ENCODE assay signal across 24 mouse cellular contexts in genomic region chr7:125657511-125657910, GRCm38 (mm10). TPM values are rescaled to one million over a fixed set of nuclear protein-coding genes. Genes with fewer than 3 reads are reported as not detected.
DNase-seq lines count a peak whose midpoint lies in the region; ATAC-seq and TF ChIP-seq lines count a peak whose summit lies in the region.
"Had no signal": no experiment of that assay in that cellular context is flagged by ENCODE, and none has a peak within 500 bp of the region (broad histone marks: within the 10 kb centered on the region; RNA-seq: fewer than 3 reads in every experiment).

No protein-coding gene starts in this region.

- H3K27ac ChIP-seq in liver, adult 2 months (replicated peaks; ENCODE audit: insufficient read depth, low read depth, low read length) = peak overlapping the region; percentile 49
- H3K27ac ChIP-seq in liver, embryonic 15.5 days (replicated peaks) = no peak overlapping the region
- H3K27ac ChIP-seq in liver, embryonic 11.5 days (ENCODE audit: low read depth, low read length) = no peak overlapping the region
- H3K27ac ChIP-seq in forebrain, embryonic 10.5 days = no peak overlapping the region
- H3K27ac ChIP-seq: embryonic facial prominence, embryonic 10.5 days; embryonic facial prominence, embryonic 12.5 days; forebrain, embryonic 12.5 days had no signal

- 41% methylated on average over 6 of the region's 6 CpGs for WGBS in liver, adult 2 months
- 79% methylated on average over 6 of the region's 6 CpGs for WGBS in liver, embryonic 15.5 days (ENCODE audit: insufficient replicate concordance)
- WGBS in liver, embryonic 11.5 days = 88% methylated on average over 6 of the region's 6 CpGs
- WGBS in forebrain, embryonic 10.5 days = 96% methylated on average over 6 of the region's 6 CpGs

- H3K27me3 ChIP-seq in liver, adult 2 months (ENCODE audit: control insufficient read depth, insufficient read depth, low read length) = no peaks in the 10 kb centered on the region
- no peaks in the 10 kb centered on the region for H3K27me3 ChIP-seq in liver, embryonic 15.5 days
- no peaks in the 10 kb centered on the region for H3K27me3 ChIP-seq in liver, embryonic 11.5 days (replicated peaks; ENCODE audit: control insufficient read depth, insufficient read depth, low read length)
- H3K27me3 ChIP-seq in forebrain, embryonic 10.5 days (ENCODE audit: poor library complexity, severe bottlenecking) = no peaks in the 10 kb centered on the region
- H3K27me3 ChIP-seq: CH12.LX; embryonic facial prominence, embryonic 12.5 days; forebrain, embryonic 12.5 days; Patski had no signal

- peak; percentile 88 for DNase-seq in liver, adult 2 months (ENCODE audit: extremely low read depth, low read depth, low spot score)
- no peak for DNase-seq in liver
- no peak for DNase-seq in liver, embryonic 11.5 days (ENCODE audit: low spot score)
- DNase-seq in forebrain, embryonic 10.5 days (ENCODE audit: extremely low spot score, low spot score) = no peak
- DNase-seq: adrenal gland, adult 8-10 months; adrenal gland, postnatal 14 days; adrenal gland, postnatal 36 days; B cell, adult 2 months; cerebellum, adult 11-12 months; cerebellum, adult 2 months; cerebellum, adult 9-10 months; cerebellum, postnatal 10 days; cerebellum, postnatal 25 days had no signal

- TF ChIP-seq CTCF in liver, adult 2 months (IDR thresholded peaks at IDR 0.05; ENCODE audit: low read depth, low read length) = no peak

- no peaks in the 10 kb centered on the region for H3K79me2 ChIP-seq in liver, adult 2 months (ENCODE audit: control insufficient read depth, insufficient read depth, low read length)

- TF ChIP-seq POLR2A in liver, adult 2 months (IDR thresholded peaks at IDR 0.05; ENCODE audit: extremely low read depth, insufficient read depth, low read length) = no peak

- H3K4me1 ChIP-seq in liver, adult 2 months (ENCODE audit: control insufficient read depth, insufficient read depth, low read length) = peaks cover 13% of the 10 kb centered on the region; the same call in 1 of the 2 replicates
- no peaks in the 10 kb centered on the region for H3K4me1 ChIP-seq in liver, embryonic 15.5 days (replicated peaks)
- H3K4me1 ChIP-seq in liver, embryonic 11.5 days (replicated peaks; ENCODE audit: control insufficient read depth, insufficient read depth, low read length) = no peaks in the 10 kb centered on the region
- no peaks in the 10 kb centered on the region for H3K4me1 ChIP-seq in forebrain, embryonic 10.5 days
- H3K4me1 ChIP-seq: embryonic facial prominence, embryonic 10.5 days; embryonic facial prominence, embryonic 12.5 days; forebrain, embryonic 12.5 days had no signal

- H3K4me3 ChIP-seq in liver, adult 2 months (ENCODE audit: insufficient read depth, low read depth, low read length) = no peak overlapping the region
- H3K4me3 ChIP-seq in liver, embryonic 15.5 days (replicated peaks) = no peak overlapping the region
- H3K4me3 ChIP-seq in liver, embryonic 11.5 days (ENCODE audit: low read depth, low read length) = no peak overlapping the region
- H3K4me3 ChIP-seq in forebrain, embryonic 10.5 days = no peak overlapping the region
- H3K4me3 ChIP-seq: embryonic facial prominence, embryonic 10.5 days; embryonic facial prominence, embryonic 12.5 days; forebrain, embryonic 12.5 days had no signal

- H3K9ac ChIP-seq in liver, adult 2 months (ENCODE audit: low read depth, low read length) = no peak overlapping the region
- H3K9ac ChIP-seq in liver, embryonic 15.5 days = no peak overlapping the region
- H3K9ac ChIP-seq in liver, embryonic 11.5 days (ENCODE audit: low read depth, low read length) = no peak overlapping the region
- H3K9ac ChIP-seq: embryonic facial prominence, embryonic 12.5 days; forebrain, embryonic 12.5 days had no signal

- no peak overlapping the region for H3K4me2 ChIP-seq in liver, embryonic 15.5 days
- H3K4me2 ChIP-seq in liver, embryonic 11.5 days = no peak overlapping the region
- H3K4me2 ChIP-seq: embryonic facial prominence, embryonic 12.5 days; forebrain, embryonic 12.5 days had no signal

- H3K36me3 ChIP-seq in liver, adult 2 months (ENCODE audit: control insufficient read depth, insufficient read depth, low read length) = peaks cover 47% of the 10 kb centered on the region
- H3K36me3 ChIP-seq in liver, embryonic 15.5 days (replicated peaks) = peaks cover 89% of the 10 kb centered on the region
- H3K36me3 ChIP-seq in liver, embryonic 11.5 days (ENCODE audit: control insufficient read depth, insufficient read depth, low read length) = peaks cover 57% of the 10 kb centered on the region
- peaks cover 100% of the 10 kb centered on the region for H3K36me3 ChIP-seq in forebrain, embryonic 10.5 days (replicated peaks)

- H3K9me3 ChIP-seq in liver, embryonic 15.5 days (replicated peaks) = no peaks in the 10 kb centered on the region
- no peaks in the 10 kb centered on the region for H3K9me3 ChIP-seq in liver, embryonic 11.5 days (ENCODE audit: control insufficient read depth, low read length)
- H3K9me3 ChIP-seq in forebrain, embryonic 10.5 days = no peaks in the 10 kb centered on the region
- H3K9me3 ChIP-seq: embryonic facial prominence, embryonic 10.5 days; embryonic facial prominence, embryonic 12.5 days; forebrain, embryonic 12.5 days; G1E had no signal

- ATAC-seq in liver, embryonic 15.5 days (ENCODE audit: insufficient read depth) = peak; percentile 48
- no peak for ATAC-seq in liver, embryonic 11.5 days (replicated peaks; ENCODE audit: low FRiP score)
- ATAC-seq: activated CD4-positive, CD25-positive, alpha-beta regulatory T cell, adult 4 months; CD4-positive, CD25-positive, alpha-beta regulatory T cell, adult 4 months; forebrain, embryonic 14.5 days; forebrain, embryonic 16.5 days; Patski had no signal

RNA-seq across cellular contexts. Expression of gene Gtf3c1, which starts 50.1 kb away (rescaled TPM):
- total RNA-seq in liver, adult 2 months (2014; rRNA removed) = 14.9 and 21.0 TPM in 2 replicates
- 23.5 and 24.4 TPM in 2 replicates for polyA plus RNA-seq in liver, adult 2 months (2012; rRNA removed)
- polyA plus RNA-seq in liver, embryonic 15.5 days (2015; fragmentation: Nextera tagmentation; extraction: Ambion mirVana) = 7.8 and 8.0 TPM in 2 replicates
- polyA plus RNA-seq in liver, embryonic 11.5 days (2014; fragmentation: Nextera tagmentation; extraction: Ambion mirVana) = 28.3 and 28.8 TPM in 2 replicates
- 43.5 and 46.6 TPM in 2 replicates for polyA plus RNA-seq in forebrain, embryonic 10.5 days (2016; fragmentation: Nextera tagmentation; extraction: Ambion mirVana)

RNA-seq across cellular contexts. Expression of gene D430042O09Rik, which starts 50.2 kb away (rescaled TPM):
- 8.5 and 9.9 TPM in 2 replicates for total RNA-seq in liver, adult 2 months (2014; rRNA removed)
- 8.8 and 9.0 TPM in 2 replicates for polyA plus RNA-seq in liver, adult 2 months (2012; rRNA removed)
- polyA plus RNA-seq in liver, embryonic 15.5 days (2015; fragmentation: Nextera tagmentation; extraction: Ambion mirVana) = 1.4 and 1.7 TPM in 2 replicates
- 4.9 and 6.6 TPM in 2 replicates for polyA plus RNA-seq in liver, embryonic 11.5 days (2014; fragmentation: Nextera tagmentation; extraction: Ambion mirVana)
- 8.9 and 9.4 TPM in 2 replicates for polyA plus RNA-seq in forebrain, embryonic 10.5 days (2016; fragmentation: Nextera tagmentation; extraction: Ambion mirVana)

RNA-seq across cellular contexts. Expression of gene Il21r, which starts 54.3 kb away (rescaled TPM):
- total RNA-seq in liver, adult 2 months (2014; rRNA removed) = 0.09 and 0.67 TPM in 2 replicates
- 0.62 and 1.2 TPM in 2 replicates for polyA plus RNA-seq in liver, adult 2 months (2012; rRNA removed)
- polyA plus RNA-seq in liver, embryonic 15.5 days (2015; fragmentation: Nextera tagmentation; extraction: Ambion mirVana) = 0.71 and 1.0 TPM in 2 replicates
- 0.81 and 1.1 TPM in 2 replicates for polyA plus RNA-seq in liver, embryonic 11.5 days (2014; fragmentation: Nextera tagmentation; extraction: Ambion mirVana)
- polyA plus RNA-seq in forebrain, embryonic 10.5 days (2016; fragmentation: Nextera tagmentation; extraction: Ambion mirVana) = 0.25 and 0.42 TPM in 2 replicates
- polyA plus RNA-seq: Patski had no signal
